Mouse (Mus musculus) thymus, postnatal 14 days (tissue): ENCODE measurements around the gene Mios.

Source experiments
- DNase-seq: peaks from one replicate; pipeline ENCODE4 v3.0.0; 2021

Mios gene

DNA sequence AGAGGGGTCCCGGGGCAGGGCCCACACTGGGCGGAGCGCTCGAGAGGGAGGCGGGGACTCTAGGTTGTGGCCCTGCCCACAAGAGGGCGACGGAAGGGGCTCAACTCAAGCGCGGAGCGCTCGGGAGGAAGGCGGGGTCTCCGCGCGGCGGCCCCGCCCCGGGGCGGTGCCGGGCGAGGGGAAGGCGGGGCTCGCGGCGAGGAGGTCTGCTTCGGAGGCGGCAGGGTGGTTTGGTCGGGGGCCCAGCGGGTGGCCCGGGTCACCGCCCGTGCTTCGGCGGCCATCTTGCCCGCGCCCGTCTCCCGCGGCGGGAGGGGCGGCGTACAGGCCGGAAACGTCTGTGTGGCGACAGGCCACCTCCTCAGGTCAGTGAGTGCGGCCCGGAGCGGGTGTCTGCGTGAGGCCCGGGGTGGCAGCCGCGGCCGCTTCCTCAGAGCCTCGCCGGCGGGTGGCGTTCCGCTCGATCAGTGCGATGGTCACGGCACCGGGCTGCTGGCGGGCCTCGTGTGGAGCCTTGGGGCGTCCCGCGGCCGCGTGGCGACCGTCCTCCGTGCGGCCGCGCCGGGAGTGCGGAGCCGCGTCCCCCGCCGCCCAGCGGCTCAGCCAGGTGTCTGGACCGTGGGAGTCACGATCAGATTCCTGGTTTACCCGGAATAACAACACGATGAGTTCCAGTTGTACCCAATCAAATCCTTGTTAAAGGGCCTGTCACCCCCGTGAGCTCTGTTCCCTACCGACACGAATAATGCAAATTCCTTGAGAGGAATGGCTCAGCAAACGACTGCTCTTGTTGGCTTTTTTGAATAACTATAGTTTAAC, at the start of gene Mios:
Mios (plus strand) TSS at position 176 of the 819 bp plus-strand sequence.
- peak; percentile 91 for DNase-seq

DNA sequence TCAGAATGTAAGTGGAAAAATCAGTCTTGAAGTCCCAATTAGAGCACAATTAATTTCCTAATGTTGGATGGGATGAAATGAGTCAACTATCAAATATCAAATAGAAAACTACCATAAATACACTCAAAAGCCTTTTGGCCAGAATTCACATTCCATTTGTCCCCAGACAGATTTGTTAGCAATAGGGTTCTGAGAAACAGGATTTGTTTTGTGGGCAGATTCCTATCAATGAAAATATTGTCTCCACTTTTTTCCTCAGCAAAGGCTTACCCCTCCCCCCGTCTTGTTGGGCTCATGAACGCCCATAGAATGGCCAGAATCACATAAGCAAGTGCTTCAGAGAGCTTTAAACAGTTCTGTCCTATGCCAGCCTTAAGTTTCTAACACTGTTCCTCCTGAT, 49.0 kb upstream of the Mios start:
- DNase-seq: no peak

DNA sequence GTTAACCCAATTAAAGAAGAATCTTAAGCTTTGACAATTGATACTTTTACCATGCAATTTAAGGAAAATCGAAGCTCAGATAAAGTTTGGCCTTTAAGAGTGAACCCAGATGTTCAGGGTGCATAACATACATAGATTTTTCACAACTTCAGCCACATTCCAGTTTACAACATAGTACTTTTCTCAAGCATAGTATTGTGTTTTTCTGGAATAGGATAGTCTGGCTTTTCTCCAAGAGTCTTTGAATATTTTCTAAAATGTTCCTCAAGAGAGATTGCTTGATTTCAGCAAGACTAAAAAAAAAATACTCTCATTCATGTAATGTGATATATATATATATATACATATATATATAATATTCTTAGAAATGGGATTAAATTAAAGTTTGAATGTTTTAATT, 44.3 kb upstream of the Mios start:
- DNase-seq: no peak

DNA sequence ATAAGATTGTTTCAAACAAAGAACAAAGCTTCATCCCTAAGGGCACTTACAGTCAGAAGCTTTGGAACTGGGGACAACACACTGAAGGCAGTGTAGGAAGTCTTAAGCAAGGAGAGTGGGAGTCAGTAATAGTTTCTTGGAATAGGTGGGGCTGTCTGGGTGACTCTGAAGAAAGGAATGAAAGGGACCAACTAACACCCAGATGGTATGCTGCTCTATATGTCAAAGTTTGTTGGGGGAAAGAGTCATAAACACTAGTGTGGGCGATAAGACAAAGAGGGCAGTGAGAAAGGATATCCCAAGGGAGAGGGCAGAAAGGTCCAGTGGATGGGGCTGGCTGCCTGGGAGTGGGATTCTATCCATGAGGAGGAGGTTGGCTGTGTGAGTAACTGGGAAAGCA, 36.9 kb upstream of the Mios start:
- no peak for DNase-seq

DNA sequence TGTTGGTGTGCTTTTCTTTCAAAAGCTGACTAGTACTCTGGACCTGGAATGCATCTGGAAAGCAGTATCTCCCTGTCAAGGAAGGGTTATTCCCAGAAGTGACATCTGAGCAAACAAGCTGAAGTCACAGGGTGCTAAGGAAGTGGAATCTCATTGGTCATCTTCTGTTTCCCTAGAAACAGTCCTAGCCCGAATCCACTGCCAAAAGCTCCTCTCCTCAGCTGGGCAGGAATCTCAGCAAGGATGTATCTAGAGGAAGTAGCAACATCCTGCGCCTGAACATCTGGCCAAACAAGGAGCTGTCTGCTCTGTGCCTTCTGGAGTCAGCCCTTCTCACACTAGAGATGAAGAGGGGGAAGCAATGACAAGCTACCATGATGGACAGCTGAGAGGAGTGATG, 35.0 kb upstream of the Mios start:
- no peak for DNase-seq

DNA sequence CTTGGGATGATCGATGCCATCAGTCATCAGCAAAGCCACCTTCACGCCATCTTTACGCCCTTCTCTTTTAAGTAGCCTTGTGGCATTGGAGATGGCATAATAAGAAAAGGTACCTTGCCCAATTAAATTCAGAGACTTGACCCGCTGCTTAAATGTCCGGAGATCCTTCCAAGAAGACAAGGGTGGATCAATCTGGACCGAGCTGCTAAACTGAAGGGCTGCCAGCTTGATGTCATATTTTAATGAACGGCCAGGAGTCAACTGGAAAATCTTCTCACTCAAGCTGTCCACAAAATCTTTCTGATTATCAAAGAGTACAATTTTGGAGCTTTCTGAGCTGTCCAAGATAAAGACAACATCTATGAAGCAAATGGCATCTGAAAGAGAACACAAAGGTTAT, 33.7 kb upstream of the Mios start:
- DNase-seq: no peak

DNA sequence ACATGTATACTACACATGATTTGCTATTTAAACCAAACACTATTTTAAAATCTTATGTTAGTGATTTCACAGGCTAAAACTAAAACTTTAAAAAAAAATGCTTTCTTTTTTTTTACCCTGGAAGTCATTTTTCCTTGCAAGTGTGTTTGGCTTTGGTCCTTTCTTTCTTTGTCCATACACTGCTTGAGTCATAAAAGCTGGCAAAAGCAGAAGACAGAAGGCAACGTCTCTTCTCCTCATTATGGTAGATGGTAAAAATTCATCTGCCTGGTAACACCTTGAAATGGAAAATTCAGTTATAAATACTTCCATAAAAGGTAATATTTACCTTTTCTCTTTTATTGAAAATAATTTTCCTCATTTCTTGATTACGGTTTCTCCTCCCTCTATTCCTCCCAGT, 32.9 kb upstream of the Mios start:
- DNase-seq: no peak

DNA sequence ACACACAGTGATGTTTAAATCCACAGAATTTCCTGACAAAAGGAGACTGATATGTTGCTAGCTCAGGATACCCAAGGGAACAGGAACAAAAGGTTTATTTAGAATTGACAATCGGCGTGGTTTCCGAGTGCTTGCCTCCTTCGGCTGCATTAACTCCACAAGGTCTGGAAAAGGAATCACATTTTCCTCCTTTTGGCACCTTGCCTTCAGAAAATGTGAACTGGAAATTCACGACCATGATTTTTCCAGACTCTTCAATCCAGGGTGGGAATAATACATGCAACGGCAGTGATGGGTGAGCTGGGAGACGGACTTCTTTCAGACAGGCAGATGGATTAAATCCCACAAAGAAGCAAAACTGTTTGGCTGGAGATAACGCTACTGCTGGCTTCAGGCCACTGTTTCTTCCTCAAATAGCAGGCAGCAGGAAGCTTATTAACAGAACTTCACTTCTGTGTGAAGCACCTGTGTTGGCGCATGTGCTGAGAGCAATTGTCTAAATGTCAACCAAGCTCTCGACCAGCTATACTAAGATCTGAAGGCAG, 30.6 kb upstream of the Mios start:
- no peak for DNase-seq

DNA sequence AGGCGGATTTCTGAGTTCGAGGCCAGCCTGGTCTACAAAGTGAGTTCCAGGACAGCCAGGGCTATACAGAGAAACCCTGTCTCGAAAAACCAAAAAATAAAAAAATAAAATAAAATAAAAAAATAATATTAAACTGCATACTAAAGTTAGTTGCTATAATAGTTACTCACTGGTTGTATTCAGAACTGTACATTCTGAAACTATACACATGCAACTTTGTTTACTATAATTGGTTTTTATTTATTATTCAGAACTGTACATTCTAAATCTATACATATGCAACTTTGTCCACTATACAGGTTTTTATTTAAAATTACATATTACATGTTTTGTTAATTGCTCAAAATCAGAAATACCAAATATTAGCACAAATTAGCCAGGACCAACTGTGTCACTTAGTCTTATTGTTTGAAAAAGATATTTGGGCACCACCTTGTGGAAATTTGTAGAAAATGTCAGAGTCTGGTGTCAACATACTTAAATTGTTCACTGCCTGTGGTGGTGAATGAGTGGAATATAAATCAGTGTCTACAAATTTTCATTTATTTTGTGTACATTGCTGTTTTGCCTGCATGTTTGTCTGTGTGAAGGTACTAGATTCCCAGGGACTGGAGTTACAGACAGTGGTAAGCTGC, 20.3 kb upstream of the Mios start:
- no peak for DNase-seq

DNA sequence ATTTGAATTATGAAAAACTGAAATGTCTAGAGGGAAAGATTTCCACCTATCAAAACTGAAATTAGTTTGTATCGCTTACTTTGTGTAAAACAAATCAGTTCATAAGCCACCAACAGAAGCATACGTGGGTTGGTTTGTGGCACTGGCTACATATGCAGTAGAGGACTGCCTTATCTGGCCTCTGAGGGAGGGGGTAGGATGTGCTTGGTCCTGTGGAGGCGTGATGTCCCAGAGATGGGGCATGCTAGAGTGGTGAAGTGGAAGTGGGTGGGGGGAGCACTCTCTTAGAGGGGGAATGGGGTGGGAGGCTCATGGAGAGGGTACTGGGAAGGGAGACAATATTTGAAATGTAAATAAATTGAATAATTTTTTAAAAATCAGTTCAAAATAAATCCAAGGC, 19.1 kb upstream of the Mios start:
- DNase-seq: no peak

DNA sequence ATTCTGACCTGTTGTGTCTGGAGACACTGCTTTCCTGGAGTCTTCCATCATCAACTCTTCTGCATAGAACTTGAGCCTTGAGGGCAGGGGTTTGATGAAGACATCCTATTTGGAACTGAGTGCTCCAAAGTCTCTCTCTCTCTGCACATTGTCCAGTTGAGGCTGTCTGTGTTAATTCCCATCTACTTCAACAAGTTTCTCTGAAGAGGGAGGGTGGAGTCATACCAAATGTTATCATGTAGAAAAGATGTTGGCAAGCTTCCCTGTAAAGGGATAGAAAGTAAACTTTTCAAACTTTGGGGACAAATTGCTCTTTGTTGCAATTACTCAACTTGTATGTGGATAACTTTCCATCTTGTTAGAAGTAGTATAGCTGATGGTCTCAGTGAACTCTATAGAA, 16.5 kb upstream of the Mios start, which contains the start of gene Col28a1:
Col28a1 (minus strand) TSS at position 101 of the 400 bp plus-strand sequence.
- no peak for DNase-seq

DNA sequence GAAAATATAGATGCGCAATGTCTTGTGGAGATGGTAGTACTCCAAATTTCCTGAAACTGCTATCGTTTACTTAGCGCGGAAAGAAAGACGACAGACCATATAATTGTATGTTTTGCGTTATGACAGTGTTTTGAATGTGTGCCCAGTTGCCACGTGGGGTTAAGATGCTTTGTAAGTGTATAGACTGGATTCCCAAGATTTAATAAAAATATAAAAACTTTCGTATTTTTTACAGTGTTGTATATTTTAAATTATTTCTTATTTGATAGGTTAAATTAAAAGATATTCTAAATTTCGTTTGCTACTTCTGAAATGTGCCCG, 804 bp downstream of the Mios start:
- DNase-seq: no peak

DNA sequence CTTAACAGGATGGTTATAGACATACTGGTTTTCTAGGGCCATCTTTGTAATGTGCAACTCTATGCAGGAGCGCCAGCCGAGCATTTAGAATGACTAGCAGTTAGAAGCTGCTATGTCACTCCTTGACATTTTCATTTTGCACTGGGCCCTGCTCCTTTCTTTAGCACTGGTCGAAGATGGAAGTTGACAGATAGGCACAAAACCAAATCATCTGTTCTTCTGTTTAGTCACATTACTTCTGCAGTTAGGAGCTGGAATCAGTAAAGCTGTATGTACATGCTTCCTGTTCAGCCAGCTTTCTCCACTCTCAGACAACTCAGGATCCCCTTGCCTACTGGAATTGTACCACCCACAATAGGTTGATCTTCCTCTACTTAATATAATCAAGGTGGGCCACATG, 1.6 kb downstream of the Mios start:
- no peak for DNase-seq

DNA sequence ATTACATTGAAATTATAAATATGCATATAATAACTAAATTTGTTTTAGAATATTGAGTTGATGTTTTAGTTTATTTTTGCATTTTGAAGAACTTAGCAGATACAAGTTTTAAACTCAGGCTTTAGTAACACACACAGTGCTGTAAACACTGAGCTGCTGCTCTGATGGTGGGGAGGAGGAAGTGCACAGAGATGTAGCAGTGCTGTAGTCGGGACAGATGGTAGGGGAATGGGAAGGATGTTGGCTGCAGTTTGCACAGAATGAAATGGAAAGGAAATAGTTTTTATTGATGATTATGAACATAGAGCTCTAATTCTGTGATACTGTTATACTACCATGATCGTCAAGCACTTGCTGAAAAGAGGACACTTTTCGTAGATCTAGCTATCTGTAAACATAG, 18.0 kb downstream of the Mios start:
- DNase-seq: no peak

DNA sequence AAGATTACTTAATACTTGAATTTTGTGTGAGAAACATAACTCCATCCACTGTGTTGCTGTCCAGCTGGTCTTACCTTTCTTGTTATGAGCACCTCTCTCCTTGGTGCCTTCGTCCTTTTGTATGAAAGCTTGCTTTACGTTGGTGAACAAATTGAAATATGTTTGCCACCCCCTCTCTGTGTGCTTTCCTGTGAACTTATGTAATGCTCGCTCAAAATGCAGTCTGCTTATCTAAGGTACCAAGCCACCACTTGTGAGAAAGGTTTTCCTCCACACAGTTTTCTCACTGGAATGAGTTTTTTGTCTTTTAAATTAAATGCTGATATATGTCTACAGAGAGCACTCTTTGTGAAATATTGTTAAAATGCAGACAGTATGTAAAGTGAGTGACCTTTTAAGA, 19.6 kb downstream of the Mios start:
- no peak for DNase-seq

DNA sequence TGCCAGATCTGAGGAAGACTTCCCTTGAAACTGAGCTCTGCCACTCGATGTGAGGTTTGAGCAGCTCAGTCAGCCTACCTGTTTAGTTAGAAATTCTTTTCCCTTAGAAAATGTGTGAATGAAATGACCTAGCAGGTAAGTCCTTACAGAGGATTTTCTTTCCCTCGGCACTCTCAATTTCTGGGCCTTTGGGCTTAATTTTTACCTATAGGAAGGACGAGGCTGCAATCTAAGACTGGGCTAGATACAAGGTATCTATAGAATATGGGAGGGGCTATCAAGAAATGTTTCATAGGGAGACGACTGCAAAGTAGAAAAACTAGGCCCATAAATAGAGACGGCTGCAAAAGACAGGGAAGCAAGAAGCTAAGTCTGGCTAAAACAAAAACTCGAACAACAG, 49.3 kb downstream of the Mios start:
- DNase-seq: no peak

DNA sequence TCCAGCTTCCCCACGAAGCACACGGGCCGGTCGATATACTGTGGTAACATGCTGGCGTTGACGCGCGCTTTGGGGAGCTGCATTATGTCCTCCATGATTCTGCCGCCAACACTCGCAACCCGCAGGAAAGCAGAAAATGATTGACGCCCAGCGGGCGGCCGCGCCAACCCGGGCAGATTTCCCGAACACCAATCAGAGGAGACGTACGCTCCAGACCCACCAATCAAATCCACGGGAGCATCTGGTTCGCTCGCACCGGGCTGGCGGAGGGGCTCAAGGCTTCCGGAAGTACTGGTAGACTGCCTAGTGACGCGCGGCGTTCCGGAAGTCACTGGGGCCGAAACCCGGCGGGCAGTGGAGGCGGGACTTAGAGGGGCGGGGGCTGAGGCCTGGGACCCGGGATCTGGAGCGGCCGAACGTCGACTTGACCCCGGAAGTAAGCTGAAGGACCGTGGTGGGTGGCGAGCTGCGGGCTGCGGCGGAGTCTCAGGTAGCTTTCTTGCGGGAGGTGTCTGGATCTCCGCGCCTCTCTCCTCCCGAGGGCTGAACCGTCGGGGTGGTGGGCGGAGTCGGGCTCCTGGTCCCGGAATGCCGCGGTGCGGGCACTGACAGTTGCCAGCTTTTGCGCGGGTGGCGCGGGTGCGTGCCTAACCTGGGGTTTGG, 50.1 kb downstream of the Mios start, which contains the start of the genes Rpa3, Umad1 and Gm45062:
Rpa3 (minus strand) TSS at position 170 of the 663 bp plus-strand sequence.
Umad1 (plus strand) TSS at position 285 of the 663 bp plus-strand sequence.
Gm45062 (plus strand) TSS at position 447 of the 663 bp plus-strand sequence.
- peak; percentile 96 for DNase-seq

DNA sequence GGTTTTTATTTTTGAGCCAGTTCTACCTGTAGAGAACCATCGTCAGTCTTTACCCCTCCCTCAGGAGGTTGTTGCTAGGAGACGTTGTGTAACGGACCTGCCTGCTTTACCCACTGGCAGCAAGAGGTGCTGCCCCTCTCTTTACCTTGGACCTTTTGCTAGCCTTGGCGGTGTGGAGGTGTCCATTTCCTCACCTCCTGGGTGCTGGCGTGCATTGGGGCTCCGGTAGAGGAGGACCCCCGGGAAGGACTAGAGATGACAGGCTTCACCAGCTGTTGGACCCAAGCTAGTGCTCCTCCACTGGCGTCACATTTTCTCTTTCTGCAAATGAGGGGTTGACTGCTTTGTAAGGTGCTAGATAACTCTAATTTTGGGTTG, 50.6 kb downstream of the Mios start:
- DNase-seq: no peak

DNA sequence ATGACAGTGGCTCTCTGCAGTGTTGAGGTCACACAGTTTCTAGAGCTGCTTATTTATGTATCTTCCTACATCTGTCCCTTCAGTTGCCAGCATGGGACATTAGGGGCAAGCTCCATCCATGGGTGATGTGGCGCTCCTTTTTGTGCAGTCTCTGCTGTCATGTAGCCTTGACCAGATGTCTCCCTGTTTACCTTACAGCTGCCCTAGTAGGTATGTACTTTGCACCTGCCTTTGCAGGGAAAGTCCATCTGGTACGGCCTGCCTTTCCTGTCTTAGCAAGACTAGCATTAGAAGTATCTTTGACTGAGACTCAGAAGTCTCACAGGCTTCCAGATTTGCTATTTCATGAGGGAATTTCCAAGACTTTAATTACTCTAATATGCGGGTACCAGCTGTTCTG, 62.0 kb downstream of the Mios start:
- no peak for DNase-seq

DNA sequence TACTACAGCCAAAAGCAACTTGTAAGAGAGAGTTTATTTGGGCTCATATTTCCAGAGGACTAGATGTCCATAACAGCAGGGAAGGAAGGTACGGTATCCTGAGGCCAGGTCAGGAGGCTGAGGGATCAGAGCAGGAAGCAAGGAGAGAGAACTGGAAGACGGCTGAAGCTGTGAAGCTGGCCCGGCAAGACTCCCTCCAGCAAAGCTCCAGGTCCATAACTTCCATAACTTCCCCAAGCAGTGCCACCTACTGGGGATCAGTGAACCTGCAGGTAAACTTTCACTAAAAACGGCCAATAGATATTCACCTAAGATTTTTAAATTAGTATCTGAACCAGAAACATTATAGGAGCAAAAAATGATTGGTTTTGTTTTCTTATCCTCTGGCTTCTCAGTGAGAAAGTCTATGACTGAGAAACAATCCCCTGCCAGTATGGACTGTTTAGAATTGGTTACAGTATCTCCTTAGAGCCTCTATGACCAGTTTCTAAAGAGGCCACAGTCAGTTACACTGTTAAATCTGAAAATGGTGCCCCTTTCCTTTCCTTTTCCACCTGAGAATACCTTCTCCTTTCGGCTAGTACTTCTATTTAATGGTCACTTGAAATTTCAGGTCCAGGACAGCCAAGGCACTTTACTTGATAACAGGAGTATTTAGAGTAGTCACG, 65.5 kb downstream of the Mios start:
- DNase-seq: peak; percentile 66

DNA sequence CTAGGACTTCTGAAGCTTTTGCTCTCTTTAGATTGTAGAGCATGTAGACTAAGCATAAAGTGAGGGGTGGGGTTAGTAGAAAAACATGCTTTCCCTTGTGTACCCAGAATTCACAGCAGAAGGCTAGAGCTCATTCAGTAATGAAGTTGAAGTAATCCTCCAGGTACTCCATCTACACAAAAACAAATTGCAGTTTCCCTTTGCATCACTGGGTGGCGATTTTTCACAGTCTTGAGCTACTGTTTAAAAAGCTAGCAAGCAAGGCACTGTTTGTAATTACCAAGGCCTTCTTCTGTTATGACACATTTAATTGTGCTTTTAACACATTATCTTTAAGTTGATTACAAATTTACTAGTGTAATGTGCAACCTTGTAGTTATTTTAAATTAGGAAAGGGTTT, 66.1 kb downstream of the Mios start:
- peak; percentile 93 for DNase-seq

DNA sequence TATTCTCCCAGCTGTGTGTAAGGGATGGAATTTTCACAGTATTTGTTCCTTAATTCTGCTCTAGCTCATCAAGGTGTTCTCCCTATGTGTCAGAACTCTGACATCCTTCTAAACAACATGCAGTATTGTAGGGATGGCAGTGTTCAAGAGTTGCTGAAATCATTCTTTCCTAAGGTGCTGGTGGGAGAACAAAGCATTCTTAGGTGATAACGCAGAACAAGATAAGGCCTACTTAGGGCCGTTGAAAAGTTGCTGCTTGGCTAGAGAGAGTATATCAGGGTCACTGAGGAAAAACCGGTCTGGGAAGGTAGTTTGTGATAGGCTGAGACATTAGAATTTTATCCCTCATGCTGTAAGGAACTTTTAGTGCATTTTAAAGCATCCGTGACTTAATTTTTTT, 67.4 kb downstream of the Mios start:
- no peak for DNase-seq

DNA sequence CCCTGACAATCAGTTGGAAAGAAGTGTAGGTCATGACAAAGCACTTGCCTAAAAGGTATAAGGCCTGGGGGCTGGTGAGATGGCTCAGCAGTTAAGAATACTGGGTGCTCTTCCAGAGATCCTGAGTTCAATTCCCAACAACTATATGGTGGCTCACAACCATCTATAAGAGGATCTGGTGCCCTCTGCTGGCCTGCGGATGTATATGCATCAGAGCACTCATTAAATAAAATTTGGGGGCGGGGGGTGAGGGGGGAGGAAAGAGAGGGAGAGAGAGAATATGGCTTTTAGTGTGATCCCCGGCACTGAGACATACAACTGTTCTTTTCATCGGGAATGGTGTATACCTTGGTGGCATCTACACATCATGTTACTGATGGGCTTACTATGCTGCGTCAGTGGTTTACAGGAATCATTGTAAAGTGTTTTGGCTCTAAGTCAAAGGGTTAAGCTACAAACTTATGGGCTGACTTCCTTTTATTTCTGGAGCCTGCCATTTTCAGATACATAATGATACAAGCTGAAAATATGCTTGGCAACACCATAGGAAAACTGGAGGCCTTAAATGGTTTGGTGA, 69.5 kb downstream of the Mios start:
- no peak for DNase-seq
